In genomic region chr5:148453776-148454175, GRCm38 (mm10) we compare ENCODE assay signal across 9 mouse cellular contexts. TPM values are rescaled to one million over a fixed set of nuclear protein-coding genes. Genes with fewer than 3 reads are reported as not detected.
DNase-seq lines count a peak whose midpoint lies in the region; ATAC-seq and TF ChIP-seq lines count a peak whose summit lies in the region.
"Had no signal": no experiment of that assay in that cellular context is flagged by ENCODE, and none has a peak within 500 bp of the region (broad histone marks: within the 10 kb centered on the region; RNA-seq: fewer than 3 reads in every experiment).

No protein-coding gene starts in this region.

- DNase-seq in cerebellum, adult 2 months = peak; percentile 71 to 77
- peak; percentile 72 for DNase-seq in layer of hippocampus, adult 9-10 months (ENCODE audit: low spot score)
- DNase-seq in heart, adult 8-10 months (ENCODE audit: low spot score) = no peak
- DNase-seq in gastrocnemius, adult 2 months = no peak
- no peak for DNase-seq in kidney, adult 11 months

- intact Hi-C loops in gastrocnemius, adult 2 months (cut with DNase I) = loop anchor here (5.0 kb wide), 1 partner anchor 339 kb away; no protein-coding TSS in a partner anchor

- H3K4me2 ChIP-seq in forebrain, embryonic 15.5 days (replicated peaks) = peak overlapping the region; percentile 14; the same call in 1 of the 2 replicates
- no peak overlapping the region for H3K4me2 ChIP-seq in neural tube, embryonic 14.5 days (ENCODE audit: low read depth, low read length)
- no peak overlapping the region for H3K4me2 ChIP-seq in heart, embryonic 12.5 days
- H3K4me2 ChIP-seq: limb, embryonic 12.5 days had no signal

- H3K27ac ChIP-seq in cerebellum, adult 2 months (ENCODE audit: insufficient read depth, low read length) = no peak overlapping the region
- H3K27ac ChIP-seq in forebrain, embryonic 15.5 days (replicated peaks) = peak overlapping the region; percentile 60
- peak overlapping the region; percentile 17; the same call in 1 of the 2 replicates for H3K27ac ChIP-seq in neural tube, embryonic 14.5 days (ENCODE audit: low read depth, low read length)
- H3K27ac ChIP-seq in gastrocnemius, adult 2 months = no peak overlapping the region
- no peak overlapping the region for H3K27ac ChIP-seq in heart, embryonic 12.5 days (ENCODE audit: poor library complexity, severe bottlenecking)
- H3K27ac ChIP-seq: limb, embryonic 12.5 days had no signal

- peaks cover 3% of the 10 kb centered on the region for H3K4me1 ChIP-seq in cerebellum, adult 2 months (ENCODE audit: control insufficient read depth, insufficient read depth, low read length)
- H3K4me1 ChIP-seq in forebrain, embryonic 15.5 days = peaks cover 16% of the 10 kb centered on the region
- H3K4me1 ChIP-seq in neural tube, embryonic 14.5 days (ENCODE audit: control insufficient read depth, insufficient read depth, low read length) = no peaks in the 10 kb centered on the region
- H3K4me1 ChIP-seq in heart, embryonic 12.5 days (replicated peaks) = no peaks in the 10 kb centered on the region

- no peak overlapping the region for H3K9ac ChIP-seq in forebrain, embryonic 15.5 days (replicated peaks)
- no peak overlapping the region for H3K9ac ChIP-seq in neural tube, embryonic 14.5 days (replicated peaks; ENCODE audit: low read depth, low read length)
- no peak overlapping the region for H3K9ac ChIP-seq in heart, embryonic 12.5 days
- H3K9ac ChIP-seq: limb, embryonic 12.5 days had no signal

- TF ChIP-seq CTCF in cerebellum, adult 2 months (IDR thresholded peaks at IDR 0.05; ENCODE audit: borderline replicate concordance, insufficient read depth, low read depth, low read length) = no peak
- no peak for TF ChIP-seq CTCF in gastrocnemius, adult 2 months (IDR thresholded peaks at IDR 0.05)

- 14% methylated on average over 12 of the region's 12 CpGs for WGBS in cerebellum, adult 2 months
- 45% methylated on average over 12 of the region's 12 CpGs for WGBS in forebrain, embryonic 15.5 days
- 33% methylated on average over 12 of the region's 12 CpGs for WGBS in neural tube, embryonic 14.5 days
- WGBS in heart, embryonic 12.5 days = 79% methylated on average over 12 of the region's 12 CpGs

- peak overlapping the region; percentile 25 for H3K4me3 ChIP-seq in cerebellum, adult 2 months (replicated peaks; ENCODE audit: insufficient read depth, low read depth, low read length)
- no peak overlapping the region for H3K4me3 ChIP-seq in forebrain, embryonic 15.5 days
- H3K4me3 ChIP-seq in neural tube, embryonic 14.5 days (ENCODE audit: low read depth, low read length) = no peak overlapping the region
- no peak overlapping the region for H3K4me3 ChIP-seq in gastrocnemius, adult 2 months
- H3K4me3 ChIP-seq in heart, embryonic 12.5 days = no peak overlapping the region
- H3K4me3 ChIP-seq: limb, embryonic 12.5 days had no signal

- ATAC-seq in forebrain, embryonic 15.5 days (replicated peaks) = peak; percentile 88
- ATAC-seq in neural tube, embryonic 14.5 days (ENCODE audit: low read depth) = peak; percentile 69
- no peak for ATAC-seq in heart, embryonic 12.5 days (ENCODE audit: insufficient number of reproducible peaks, low FRiP score)

- TF ChIP-seq POLR2A in cerebellum, adult 2 months (IDR thresholded peaks at IDR 0.05; ENCODE audit: borderline replicate concordance, insufficient read depth, low read length) = no peak

- no peaks in the 10 kb centered on the region for H3K36me3 ChIP-seq in forebrain, embryonic 15.5 days
- H3K36me3 ChIP-seq in neural tube, embryonic 14.5 days (ENCODE audit: control insufficient read depth, insufficient read depth, low read length) = no peaks in the 10 kb centered on the region
- no peaks in the 10 kb centered on the region for H3K36me3 ChIP-seq in heart, embryonic 12.5 days
- H3K36me3 ChIP-seq: limb, embryonic 12.5 days had no signal

- H3K9me3 ChIP-seq in forebrain, embryonic 15.5 days = no peaks in the 10 kb centered on the region
- H3K9me3 ChIP-seq in neural tube, embryonic 14.5 days (ENCODE audit: control insufficient read depth, low read length) = no peaks in the 10 kb centered on the region
- 0 out of 2 replicates have a peak, but pooled peaks cover 5% of the 10 kb centered on the region for H3K9me3 ChIP-seq in heart, embryonic 12.5 days (replicated peaks)

- H3K27me3 ChIP-seq in cerebellum, adult 2 months (ENCODE audit: control insufficient read depth, insufficient read depth, low read length) = no peaks in the 10 kb centered on the region
- no peaks in the 10 kb centered on the region for H3K27me3 ChIP-seq in forebrain, embryonic 15.5 days
- no peaks in the 10 kb centered on the region for H3K27me3 ChIP-seq in neural tube, embryonic 14.5 days (ENCODE audit: control insufficient read depth, insufficient read depth, low read length)
- H3K27me3 ChIP-seq in heart, embryonic 12.5 days (replicated peaks) = no peaks in the 10 kb centered on the region
- H3K27me3 ChIP-seq: limb, embryonic 12.5 days had no signal

RNA-seq across cellular contexts. Expression of gene Slc7a1, which starts 54.1 kb away (rescaled TPM):
- 10.5 and 10.7 TPM in 2 replicates for polyA plus RNA-seq in cerebellum, adult 2 months (2012; rRNA removed)
- polyA plus RNA-seq in forebrain, embryonic 15.5 days (2015; fragmentation: Nextera tagmentation; extraction: Ambion mirVana) = 32.4 and 37.5 TPM in 2 replicates
- polyA plus RNA-seq in neural tube, embryonic 14.5 days (2014; fragmentation: Nextera tagmentation; extraction: Ambion mirVana) = 50.0 and 57.0 TPM in 2 replicates
- 10 to 100 TPM in 3 of 4 experiments, 1 to 10 TPM in 1; 9.3 to 13.4 (median 10.9) TPM for total RNA-seq in heart, adult 8-10 months (2022)
- 1 to 10 TPM; 2.4 to 3.0 TPM for total RNA-seq in gastrocnemius, adult 2 months (2021)
- polyA plus RNA-seq in heart, embryonic 12.5 days (2016; fragmentation: Nextera tagmentation; extraction: Ambion mirVana) = 24.0 and 24.2 TPM in 2 replicates

Comparison
In these comparisons a context has a peak if more than half of its experiments do, and no peak if none do; other contexts are left out.
1. DNase-seq: peak in cerebellum, adult 2 months (2 of 2) and layer of hippocampus, adult 9-10 months (single experiment); none in heart, adult 8-10 months (single experiment), gastrocnemius, adult 2 months (single experiment) and kidney, adult 11 months (single experiment).
2. H3K27ac ChIP-seq: peak in forebrain, embryonic 15.5 days (single experiment) and neural tube, embryonic 14.5 days (single experiment); none in cerebellum, adult 2 months (single experiment), gastrocnemius, adult 2 months (single experiment) and heart, embryonic 12.5 days (single experiment).